Mouse (Mus musculus) brain, embryonic 14.5 days (tissue): ENCODE results near the gene AK157302.

Experiments
- CTCF ChIP-seq: fragments of 200-500 bp; IDR thresholded peaks from 2 replicates; pipeline ENCODE4 v1.5.1; 2012; ENCODE audit warnings: inconsistent platforms, mild to moderate bottlenecking, moderate library complexity, borderline replicate concordance; ENCODE audit not compliant: insufficient read depth, insufficient read length; ENCODE audit errors: extremely low read depth
- POLR2A ChIP-seq: fragments of 200-500 bp; IDR thresholded peaks from 2 replicates; pipeline ENCODE4 v1.6.1; 2012; ENCODE audit warnings: mild to moderate bottlenecking, inconsistent platforms, borderline replicate concordance; ENCODE audit not compliant: poor library complexity, insufficient read depth, insufficient read length, severe bottlenecking; ENCODE audit errors: extremely low read depth

GRCm38 (mm10) chr13:21446796-21447195 lies 48.2 kb upstream of the AK157302 start:
- no peak for TF ChIP-seq CTCF
- no peak for TF ChIP-seq POLR2A
